Mouse (Mus musculus) intestine, embryonic 16.5 days (tissue): ENCODE measurements around the gene Dcaf5. TPM values are rescaled to one million over a fixed set of nuclear protein-coding genes. Genes with fewer than 3 reads are reported as not detected.

Experiments used
- ATAC-seq: fragments of 200-750 bp; cut with Nextera tagmentation; 2 replicates; pipeline ENCODE4 v1.8.0; 2017; ENCODE audit warnings: moderate TSS enrichment, moderate library complexity
- H3K27ac ChIP-seq: fragments of 300-500 bp; sonication (generic); 2 replicates; pipeline ENCODE4 v1.5.1; 2014; ENCODE audit warnings: mild to moderate bottlenecking, low read length
- H3K27me3 ChIP-seq: fragments of 300-500 bp; sonication (generic); replicated peaks from 2 replicates; pipeline ENCODE4 v1.6.1; 2014; ENCODE audit warnings: low read length, control low read depth, mixed read lengths; ENCODE audit not compliant: control insufficient read depth, insufficient read depth
- H3K36me3 ChIP-seq: fragments of 300-500 bp; sonication (generic); 2 replicates; pipeline ENCODE4 v1.6.1; 2014; ENCODE audit warnings: low read length, control low read depth; ENCODE audit not compliant: control insufficient read depth, insufficient read depth
- H3K4me1 ChIP-seq: fragments of 300-500 bp; sonication (generic); 2 replicates; pipeline ENCODE4 v1.6.1; 2014; ENCODE audit warnings: low read length, control low read depth, mixed read lengths; ENCODE audit not compliant: control insufficient read depth, insufficient read depth
- H3K4me2 ChIP-seq: fragments of 300-500 bp; sonication (generic); 2 replicates; pipeline ENCODE4 v1.6.1; 2014; ENCODE audit warnings: low read depth, low read length, control low read depth
- H3K4me3 ChIP-seq: fragments of 300-500 bp; sonication (generic); 2 replicates; pipeline ENCODE4 v1.5.1; 2014; ENCODE audit warnings: mild to moderate bottlenecking, low read length
- H3K9ac ChIP-seq: fragments of 300-500 bp; sonication (generic); 2 replicates; pipeline ENCODE4 v1.6.1; 2014; ENCODE audit warnings: low read depth, low read length
- H3K9me3 ChIP-seq: fragments of 300-500 bp; sonication (generic); 2 replicates; pipeline ENCODE4 v1.6.1; 2016; ENCODE audit warnings: low read length, control low read depth; ENCODE audit not compliant: control insufficient read depth
- WGBS: fragments of 180-500 bp; shearing (Covaris S2); extraction: QIAGEN DNeasy Blood & Tissue Kit; methylation state at CpG from one replicate; pipeline ENCODE4 v1.1.7; 2014; 5-methylcytosine and 5-hydroxymethylcytosine counted together
- polyA plus RNA-seq: library from polyadenylated mRNA; unstranded; fragments of >200 nt; fragmentation: Nextera tagmentation; extraction: Ambion mirVana; gene quantifications from 2 replicates; pipeline ENCODE4 v1.2.1, GENCODE M21; 2015

Dcaf5 gene
- polyA plus RNA-seq, 1 experiment from 2014 or later = 7.9 TPM

- WGBS = 60% methylated on average over 3 of the region's 3 CpGs
- no peak overlapping the region for H3K4me3 ChIP-seq
- no peak overlapping the region for H3K4me2 ChIP-seq
- peak; percentile 97 for ATAC-seq
- no peak overlapping the region for H3K9ac ChIP-seq
- H3K27ac ChIP-seq = no peak overlapping the region
- H3K4me1 ChIP-seq = no peaks in the 10 kb centered on the region; the same call in 1 of the 2 replicates
- H3K9me3 ChIP-seq = no peaks in the 10 kb centered on the region
- no peaks in the 10 kb centered on the region for H3K27me3 ChIP-seq
- no peaks in the 10 kb centered on the region for H3K36me3 ChIP-seq
Measured at GRCm38 (mm10) chr12:80311959-80312669, 124.3 kb downstream of the Dcaf5 start.

GRCm38 (mm10) chr12:80307556-80307955, 128.8 kb downstream of the Dcaf5 start:
- Histone ChIP-seq H3K36me3 (no peaks in the 10 kb centered on the region), H3K27ac (no peak overlapping the region), H3K9me3 (no peaks in the 10 kb centered on the region), H3K4me3 (no peak overlapping the region), H3K27me3 (no peaks in the 10 kb centered on the region), H3K9ac (no peak overlapping the region), H3K4me2 (no peak overlapping the region), H3K4me1 (no peaks in the 10 kb centered on the region; the same call in 1 of the 2 replicates)
- WGBS = 58% methylated on average over 3 of the region's 3 CpGs
- ATAC-seq = no peak

- ATAC-seq = no peak
- H3K27me3 ChIP-seq = no peaks in the 10 kb centered on the region
- H3K9me3 ChIP-seq = no peaks in the 10 kb centered on the region
- no peaks in the 10 kb centered on the region for H3K4me1 ChIP-seq
- no peak overlapping the region for H3K9ac ChIP-seq
- no peak overlapping the region for H3K4me3 ChIP-seq
- H3K4me2 ChIP-seq = no peak overlapping the region
- WGBS = 92% methylated on average over 3 of the region's 3 CpGs
- H3K27ac ChIP-seq = no peak overlapping the region
- H3K36me3 ChIP-seq = no peaks in the 10 kb centered on the region
Measured at GRCm38 (mm10) chr12:80304518-80304917, 131.9 kb downstream of the Dcaf5 start.

GRCm38 (mm10) chr12:80300833-80301456, 135.5 kb downstream of the Dcaf5 start:
- Histone ChIP-seq H3K36me3 (no peaks in the 10 kb centered on the region), H3K4me1 (no peaks in the 10 kb centered on the region), H3K9ac (no peak overlapping the region), H3K4me3 (no peak overlapping the region), H3K27ac (no peak overlapping the region), H3K27me3 (no peaks in the 10 kb centered on the region), H3K4me2 (no peak overlapping the region), H3K9me3 (no peaks in the 10 kb centered on the region)
- no peak for ATAC-seq
- 67% methylated on average over 9 of the region's 9 CpGs for WGBS

- H3K36me3 ChIP-seq = no peaks in the 10 kb centered on the region
- WGBS = 44% methylated on average over 6 of the region's 6 CpGs
- H3K4me2 ChIP-seq = no peak overlapping the region
- no peaks in the 10 kb centered on the region for H3K27me3 ChIP-seq
- H3K27ac ChIP-seq = no peak overlapping the region
- no peak overlapping the region for H3K4me3 ChIP-seq
- no peaks in the 10 kb centered on the region for H3K9me3 ChIP-seq
- no peaks in the 10 kb centered on the region for H3K4me1 ChIP-seq
- ATAC-seq = no peak
- H3K9ac ChIP-seq = no peak overlapping the region
Measured at GRCm38 (mm10) chr12:80298714-80299113, 137.7 kb downstream of the Dcaf5 start.

- Histone ChIP-seq H3K36me3 (no peaks in the 10 kb centered on the region), H3K9me3 (no peaks in the 10 kb centered on the region), H3K4me2 (no peak overlapping the region), H3K9ac (no peak overlapping the region), H3K27ac (no peak overlapping the region), H3K4me3 (no peak overlapping the region), H3K4me1 (no peaks in the 10 kb centered on the region), H3K27me3 (no peaks in the 10 kb centered on the region)
- 58% methylated on average over 3 of the region's 3 CpGs for WGBS
- ATAC-seq = no peak
Measured at GRCm38 (mm10) chr12:80291895-80292435, 144.4 kb downstream of the Dcaf5 start.

GRCm38 (mm10) chr12:80290964-80291363, 145.4 kb downstream of the Dcaf5 start:
- no peaks in the 10 kb centered on the region for H3K27me3 ChIP-seq

GRCm38 (mm10) chr12:80290483-80290882, 145.9 kb downstream of the Dcaf5 start:
- 74% methylated on average over 4 of the region's 4 CpGs for WGBS

More at GRCm38 (mm10) chr12:80290964-80291363, 145.4 kb downstream of the Dcaf5 start:
- Histone ChIP-seq H3K4me2 (no peak overlapping the region), H3K4me1 (no peaks in the 10 kb centered on the region), H3K9me3 (no peaks in the 10 kb centered on the region), H3K9ac (no peak overlapping the region), H3K27ac (no peak overlapping the region), H3K36me3 (no peaks in the 10 kb centered on the region), H3K4me3 (no peak overlapping the region)
- ATAC-seq = no peak
- WGBS = 80% methylated on average over 8 of the region's 8 CpGs

GRCm38 (mm10) chr12:80289722-80290121, 146.7 kb downstream of the Dcaf5 start:
- H3K9ac ChIP-seq = no peak overlapping the region
- no peak overlapping the region for H3K27ac ChIP-seq
- WGBS = 79% methylated on average over 3 of the region's 3 CpGs
- no peak overlapping the region for H3K4me2 ChIP-seq
- H3K4me1 ChIP-seq = no peaks in the 10 kb centered on the region
- no peak overlapping the region for H3K4me3 ChIP-seq
- H3K9me3 ChIP-seq = no peaks in the 10 kb centered on the region
- no peaks in the 10 kb centered on the region for H3K36me3 ChIP-seq
- ATAC-seq = no peak
- no peaks in the 10 kb centered on the region for H3K27me3 ChIP-seq

More at GRCm38 (mm10) chr12:80290483-80290882, 145.9 kb downstream of the Dcaf5 start:
- no peak overlapping the region for H3K4me2 ChIP-seq
- no peak overlapping the region for H3K27ac ChIP-seq
- H3K36me3 ChIP-seq = no peaks in the 10 kb centered on the region
- H3K9me3 ChIP-seq = no peaks in the 10 kb centered on the region
- ATAC-seq = no peak
- no peaks in the 10 kb centered on the region for H3K27me3 ChIP-seq
- no peaks in the 10 kb centered on the region for H3K4me1 ChIP-seq
- no peak overlapping the region for H3K9ac ChIP-seq
- no peak overlapping the region for H3K4me3 ChIP-seq
